Mouse (Mus musculus) heart, embryonic 11.5 days (tissue): ENCODE results near the gene Ciapin1. TPM values are rescaled to one million over a fixed set of nuclear protein-coding genes. Genes with fewer than 3 reads are reported as not detected.

ENCODE experiments used
- ATAC-seq: fragments of 200-750 bp; cut with Nextera tagmentation; replicated peaks from 2 replicates; pipeline ENCODE4 v1.8.0; 2017; ENCODE audit warnings: moderate library complexity; ENCODE audit not compliant: insufficient number of reproducible peaks, low FRiP score, low TSS enrichment
- H3K27ac ChIP-seq: fragments of 300-500 bp; sonication (generic); 2 replicates; pipeline ENCODE4 v1.5.1; 2014; ENCODE audit warnings: mild to moderate bottlenecking, low read depth, low read length
- H3K27me3 ChIP-seq: fragments of 300-500 bp; sonication (generic); 2 replicates; pipeline ENCODE4 v1.6.1; 2014; ENCODE audit warnings: mild to moderate bottlenecking, low read length, mixed read lengths; ENCODE audit not compliant: control insufficient read depth, insufficient read depth
- H3K36me3 ChIP-seq: fragments of 300-500 bp; sonication (generic); 2 replicates; pipeline ENCODE4 v1.6.1; 2014; ENCODE audit warnings: mild to moderate bottlenecking, low read length, moderate library complexity, mixed read lengths; ENCODE audit not compliant: control insufficient read depth, insufficient read depth
- H3K4me1 ChIP-seq: fragments of 300-500 bp; sonication (generic); 2 replicates; pipeline ENCODE4 v1.6.1; 2014; ENCODE audit warnings: low read length; ENCODE audit not compliant: control insufficient read depth, insufficient read depth
- H3K4me2 ChIP-seq: fragments of 300-500 bp; sonication (generic); 2 replicates; pipeline ENCODE4 v1.6.1; 2014; ENCODE audit warnings: mild to moderate bottlenecking, moderate library complexity
- H3K4me3 ChIP-seq: fragments of 300-500 bp; sonication (generic); 2 replicates; pipeline ENCODE4 v1.5.1; 2014; ENCODE audit warnings: low read depth, low read length
- H3K9ac ChIP-seq: fragments of 300-500 bp; sonication (generic); 2 replicates; pipeline ENCODE4 v1.6.1; 2014; ENCODE audit warnings: mild to moderate bottlenecking, low read depth, low read length, moderate library complexity
- H3K9me3 ChIP-seq: fragments of 300-500 bp; sonication (generic); replicated peaks from 2 replicates; pipeline ENCODE4 v1.6.1; 2016; ENCODE audit warnings: low read length; ENCODE audit not compliant: control insufficient read depth
- WGBS: fragments of 180-500 bp; shearing (Covaris S2); extraction: QIAGEN DNeasy Blood & Tissue Kit; methylation state at CpG from one replicate; pipeline ENCODE4 v1.1.7; 2014; ENCODE audit not compliant: insufficient replicate concordance; 5-methylcytosine and 5-hydroxymethylcytosine counted together
- polyA plus RNA-seq: library from polyadenylated mRNA; unstranded; fragments of >200 nt; fragmentation: Nextera tagmentation; extraction: Ambion mirVana; gene quantifications from 2 replicates; pipeline ENCODE4 v1.2.1, GENCODE M21; 2014

Ciapin1 gene
- polyA plus RNA-seq, 1 experiment from 2014 or later, result 97.0 TPM

DNA sequence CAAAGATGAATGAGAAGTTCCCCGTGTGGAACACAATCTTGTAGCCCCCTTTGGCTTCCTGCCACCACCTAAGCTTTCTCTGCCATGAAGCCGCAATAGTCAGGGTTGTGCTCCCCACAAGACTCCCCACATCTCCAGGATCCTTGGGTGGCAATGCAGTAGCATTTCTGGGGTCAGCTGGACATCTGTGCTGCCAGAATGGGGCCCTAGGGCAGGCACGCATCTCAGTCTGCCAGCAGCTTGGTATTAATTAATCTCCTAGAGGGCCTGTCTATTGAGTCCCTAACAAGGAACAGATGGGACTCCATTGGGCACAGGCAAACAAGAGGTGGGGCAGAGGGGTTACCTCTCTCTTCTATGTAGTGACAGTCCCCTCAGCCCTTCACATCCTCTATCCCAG lies 34.0 kb upstream of the Ciapin1 start:
- no peak overlapping the region; the same call in 1 of the 2 replicates for H3K27ac ChIP-seq
- no peaks in the 10 kb centered on the region for H3K27me3 ChIP-seq
- H3K4me1 ChIP-seq, result peaks cover 78% of the 10 kb centered on the region
- H3K9me3 ChIP-seq, result no peaks in the 10 kb centered on the region
- no peak overlapping the region for H3K9ac ChIP-seq
- H3K4me2 ChIP-seq, result peak overlapping the region; percentile 93
- WGBS, result 42% methylated on average over 3 of the region's 3 CpGs
- H3K4me3 ChIP-seq, result peak overlapping the region; percentile 22
- ATAC-seq, result no peak
- 0 out of 2 replicates have a peak, but pooled peaks cover 3% of the 10 kb centered on the region for H3K36me3 ChIP-seq

DNA sequence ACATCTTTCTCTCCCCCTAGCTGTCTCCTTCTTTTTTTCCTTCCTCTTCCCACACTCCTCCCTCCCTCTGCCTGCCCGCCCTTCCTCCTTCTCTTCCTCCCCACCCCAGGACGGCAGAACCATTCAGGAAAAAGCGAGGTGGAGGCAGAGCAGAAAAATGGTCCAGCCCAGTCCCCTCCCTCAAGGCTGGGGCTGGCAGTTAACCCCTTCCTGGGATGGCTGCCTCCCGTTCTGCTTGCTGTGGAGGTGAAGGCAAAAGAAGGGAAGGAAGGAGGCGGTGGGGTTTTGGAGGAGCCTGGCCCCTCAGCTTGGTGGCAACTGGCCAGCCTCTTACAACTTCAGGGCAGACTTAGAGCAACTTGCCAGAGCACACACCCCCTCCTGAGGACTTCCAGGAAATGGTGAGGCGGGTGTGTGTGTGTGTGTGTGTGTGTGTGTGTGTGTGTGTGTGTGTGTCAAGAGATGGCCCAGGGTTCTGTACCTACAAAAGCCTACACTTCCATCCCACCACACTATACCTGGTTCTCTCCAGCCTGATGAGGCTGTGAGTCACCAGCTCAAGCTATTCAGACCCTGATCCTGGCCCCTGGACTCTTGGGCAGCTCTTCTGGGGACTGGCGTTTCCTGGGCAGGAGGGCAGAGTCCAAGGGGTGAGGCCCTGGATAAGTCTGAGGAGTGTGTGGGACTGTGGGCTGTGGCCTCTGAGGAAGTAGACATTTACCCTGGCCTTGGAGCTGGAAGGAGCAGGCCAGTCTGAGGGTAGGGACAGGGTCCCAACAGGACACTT lies 33.1 kb upstream of the Ciapin1 start:
- H3K27ac ChIP-seq, result peak overlapping the region; percentile 66
- peaks cover 10% of the 10 kb centered on the region; the same call in 1 of the 2 replicates for H3K36me3 ChIP-seq
- 4% methylated on average over 7 of the region's 7 CpGs for WGBS
- peaks cover 76% of the 10 kb centered on the region for H3K4me1 ChIP-seq
- H3K27me3 ChIP-seq, result no peaks in the 10 kb centered on the region
- peak overlapping the region; percentile 37 for H3K4me3 ChIP-seq
- H3K4me2 ChIP-seq, result peak overlapping the region; percentile 93
- peak overlapping the region; percentile 63 for H3K9ac ChIP-seq
- no peaks in the 10 kb centered on the region for H3K9me3 ChIP-seq
- peak; percentile 25; the same call in 1 of the 2 replicates for ATAC-seq

DNA sequence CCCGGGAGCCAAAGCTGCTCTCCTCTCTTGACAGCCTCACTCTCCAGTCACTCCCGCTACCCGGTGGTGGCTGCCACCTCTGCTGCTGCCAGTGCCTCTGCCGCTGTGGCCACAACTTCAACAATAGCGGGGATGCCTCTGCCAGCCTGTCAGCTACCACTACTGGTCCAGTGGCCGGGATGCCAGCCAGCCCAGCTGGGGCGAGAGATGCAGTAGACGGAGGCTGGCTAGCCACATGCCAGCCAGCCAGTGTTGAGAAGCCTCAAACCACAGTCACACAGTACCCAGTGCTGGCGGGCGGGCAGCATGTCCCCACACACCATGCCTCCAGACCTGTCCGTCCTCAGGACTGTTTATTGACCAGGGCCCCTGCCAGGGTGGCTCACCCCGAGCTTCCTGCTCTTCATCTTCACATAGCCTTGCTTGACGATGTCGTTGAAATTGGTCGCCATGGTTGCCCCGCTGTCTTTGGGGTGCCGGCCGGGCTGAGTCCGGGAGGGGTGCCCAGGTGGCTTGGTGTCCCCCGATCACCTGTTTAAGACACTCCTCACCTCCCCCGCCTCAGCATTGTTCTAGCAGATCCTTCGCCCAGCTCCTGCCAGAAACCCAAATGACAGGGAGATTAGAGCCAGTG lies 32.4 kb upstream of the Ciapin1 start:
- H3K4me2 ChIP-seq, result peak overlapping the region; percentile 93
- H3K36me3 ChIP-seq, result peaks cover 17% of the 10 kb centered on the region
- no peak for ATAC-seq
- H3K9ac ChIP-seq, result peak overlapping the region; percentile 63
- WGBS, result 16% methylated on average over 22 of the region's 22 CpGs
- peaks cover 76% of the 10 kb centered on the region for H3K4me1 ChIP-seq
- H3K9me3 ChIP-seq, result no peaks in the 10 kb centered on the region
- no peaks in the 10 kb centered on the region for H3K27me3 ChIP-seq
- H3K4me3 ChIP-seq, result peak overlapping the region; percentile 37
- no peak overlapping the region for H3K27ac ChIP-seq

DNA sequence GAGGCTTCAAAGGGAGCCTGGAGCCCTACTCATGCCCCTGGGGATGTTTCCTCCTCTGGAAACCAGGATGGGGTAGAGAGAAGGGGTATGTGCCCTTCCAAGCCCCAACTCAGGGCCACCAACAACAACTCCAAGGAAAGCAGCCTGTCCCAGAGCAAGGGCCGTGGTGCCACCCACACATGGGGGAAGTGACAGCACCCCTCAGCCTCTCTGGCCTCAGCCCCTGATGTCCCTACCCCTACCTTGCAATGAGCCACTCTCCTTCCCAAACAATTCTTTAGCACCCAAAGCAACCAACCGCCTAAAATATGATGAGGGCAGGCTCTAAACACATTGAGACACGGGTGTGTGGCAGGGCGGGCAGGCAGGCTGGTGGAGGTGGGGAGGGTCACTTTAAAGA lies 31.8 kb upstream of the Ciapin1 start:
- peaks cover 23% of the 10 kb centered on the region for H3K36me3 ChIP-seq
- 30% methylated on average over 4 of the region's 4 CpGs for WGBS
- peak overlapping the region; percentile 93 for H3K4me2 ChIP-seq
- 0 out of 2 replicates have a peak overlapping the region, but pooled peaks have one; percentile 17 for H3K27ac ChIP-seq
- H3K4me1 ChIP-seq, result peaks cover 71% of the 10 kb centered on the region
- no peaks in the 10 kb centered on the region for H3K9me3 ChIP-seq
- peak overlapping the region; percentile 63; the same call in 1 of the 2 replicates for H3K9ac ChIP-seq
- H3K27me3 ChIP-seq, result no peaks in the 10 kb centered on the region
- peak overlapping the region; percentile 37; the same call in 1 of the 2 replicates for H3K4me3 ChIP-seq
- ATAC-seq, result no peak

DNA sequence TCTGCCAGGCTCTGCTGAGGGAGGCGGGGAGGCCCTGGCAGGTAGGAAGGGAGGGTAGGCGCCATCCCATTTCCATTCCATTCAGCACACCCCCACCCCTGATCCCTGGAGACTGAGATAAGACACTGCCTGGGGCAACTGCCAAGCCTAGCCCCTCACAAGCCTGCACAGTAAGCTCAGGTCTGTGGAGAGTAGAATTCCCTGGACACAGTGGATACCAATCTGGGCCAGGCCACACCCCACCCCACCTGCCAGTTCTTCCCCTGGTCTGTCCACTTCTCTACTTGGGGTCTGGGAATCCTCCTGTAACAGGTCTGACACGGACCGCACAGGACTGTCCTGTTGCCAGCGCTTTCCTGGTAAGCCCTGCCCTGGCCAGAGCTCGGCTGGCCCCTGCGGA lies 31.0 kb upstream of the Ciapin1 start:
- H3K4me2 ChIP-seq, result peak overlapping the region; percentile 93
- H3K27ac ChIP-seq, result no peak overlapping the region
- no peaks in the 10 kb centered on the region for H3K27me3 ChIP-seq
- ATAC-seq, result no peak; the same call in 1 of the 2 replicates
- no peak overlapping the region for H3K9ac ChIP-seq
- no peak overlapping the region for H3K4me3 ChIP-seq
- peaks cover 62% of the 10 kb centered on the region for H3K4me1 ChIP-seq
- H3K9me3 ChIP-seq, result no peaks in the 10 kb centered on the region
- WGBS, result 39% methylated on average over 7 of the region's 7 CpGs
- H3K36me3 ChIP-seq, result peaks cover 29% of the 10 kb centered on the region

DNA sequence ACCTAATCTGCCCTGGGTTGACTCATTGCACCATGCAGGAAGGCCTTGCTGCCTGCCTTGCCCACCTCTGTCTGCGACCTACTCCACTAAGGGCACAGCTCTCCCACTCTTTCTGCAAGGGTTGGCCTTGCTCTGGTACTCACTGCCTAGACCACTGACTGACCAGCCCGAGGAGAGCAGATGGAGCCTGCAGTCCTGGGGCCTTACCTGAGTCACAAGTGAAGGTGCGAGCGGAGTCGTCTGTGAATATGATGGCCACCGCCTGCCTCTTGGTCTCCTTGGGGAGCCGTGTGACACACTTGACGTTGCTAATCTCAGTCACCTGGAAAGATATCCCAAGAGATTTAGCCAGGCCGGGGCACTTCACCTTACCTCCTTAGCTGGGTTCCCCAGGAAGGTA lies 28.8 kb upstream of the Ciapin1 start:
- no peaks in the 10 kb centered on the region for H3K27me3 ChIP-seq
- H3K36me3 ChIP-seq, result peaks cover 36% of the 10 kb centered on the region
- WGBS, result 80% methylated on average over 9 of the region's 9 CpGs
- no peak overlapping the region for H3K9ac ChIP-seq
- H3K4me1 ChIP-seq, result peaks cover 47% of the 10 kb centered on the region
- no peaks in the 10 kb centered on the region for H3K9me3 ChIP-seq
- no peak overlapping the region for H3K27ac ChIP-seq
- H3K4me3 ChIP-seq, result no peak overlapping the region
- ATAC-seq, result no peak
- no peak overlapping the region for H3K4me2 ChIP-seq

DNA sequence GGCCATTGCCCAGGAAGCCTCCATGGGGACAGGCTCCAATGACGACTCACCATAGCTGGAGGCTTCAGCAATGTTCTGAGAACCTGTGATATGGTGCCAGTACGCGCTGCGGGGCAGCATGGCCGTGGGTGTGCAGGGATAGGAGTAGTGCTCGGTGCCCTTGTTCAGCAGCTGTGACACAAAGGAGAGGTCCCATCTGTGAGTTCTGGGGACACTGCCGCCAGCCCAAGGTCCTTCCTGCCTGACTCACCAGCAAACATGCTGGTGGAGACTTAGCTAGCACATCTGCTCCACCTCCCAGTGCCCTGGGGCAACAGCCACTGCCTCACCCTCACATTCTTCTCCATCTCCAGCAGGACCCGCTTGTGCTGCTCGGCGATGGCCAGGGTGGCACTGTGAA lies 27.1 kb upstream of the Ciapin1 start:
- no peak overlapping the region for H3K4me3 ChIP-seq
- no peak overlapping the region for H3K9ac ChIP-seq
- H3K4me2 ChIP-seq, result no peak overlapping the region
- peaks cover 31% of the 10 kb centered on the region for H3K4me1 ChIP-seq
- 77% methylated on average over 10 of the region's 10 CpGs for WGBS
- H3K27me3 ChIP-seq, result no peaks in the 10 kb centered on the region
- no peak for ATAC-seq
- no peaks in the 10 kb centered on the region for H3K9me3 ChIP-seq
- H3K36me3 ChIP-seq, result peaks cover 39% of the 10 kb centered on the region
- H3K27ac ChIP-seq, result no peak overlapping the region; the same call in 1 of the 2 replicates

DNA sequence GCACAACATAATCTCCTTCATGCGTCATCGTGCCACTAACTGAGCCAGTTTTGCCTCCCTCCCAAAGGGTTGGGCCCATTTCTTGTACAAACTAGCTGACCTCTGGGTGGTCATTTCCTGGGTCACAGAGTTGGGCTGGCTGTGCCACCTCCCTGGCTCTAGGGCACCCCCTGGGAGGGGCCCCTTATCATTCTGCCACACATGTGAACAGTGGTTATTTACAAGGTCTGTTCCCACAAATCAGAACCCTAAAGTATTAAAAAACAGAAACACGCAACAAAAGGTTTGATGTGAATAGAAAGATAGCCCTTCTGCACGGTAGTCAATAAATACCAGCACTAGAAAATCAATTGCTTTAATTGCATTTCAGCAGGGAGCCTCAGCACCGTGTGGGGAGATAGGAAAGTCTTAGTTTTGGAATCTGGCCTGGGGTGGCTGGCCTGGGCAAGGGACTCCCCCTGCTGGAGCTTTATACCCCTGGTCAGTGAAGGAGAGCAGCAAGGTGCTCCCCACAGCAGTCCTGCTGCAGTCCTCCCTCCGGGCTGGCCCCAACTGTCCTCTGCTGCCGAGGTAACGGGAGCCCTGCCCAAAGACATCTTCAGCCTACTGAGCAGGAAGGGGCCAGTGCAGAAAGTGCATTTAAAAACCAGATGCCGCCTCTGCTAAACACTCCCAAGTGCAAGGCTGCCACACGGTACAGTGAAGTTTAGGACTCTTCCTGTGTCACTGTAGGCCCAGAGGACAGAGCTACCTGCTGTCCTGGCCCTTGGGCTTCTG lies 25.9 kb upstream of the Ciapin1 start:
- Histone ChIP-seq H3K4me1 (peaks cover 22% of the 10 kb centered on the region), H3K9ac (no peak overlapping the region; the same call in 1 of the 2 replicates), H3K4me2 (no peak overlapping the region), H3K9me3 (no peaks in the 10 kb centered on the region), H3K36me3 (peaks cover 40% of the 10 kb centered on the region), H3K27ac (no peak overlapping the region), H3K4me3 (no peak overlapping the region), H3K27me3 (no peaks in the 10 kb centered on the region)
- WGBS, result 64% methylated on average over 10 of the region's 10 CpGs
- ATAC-seq, result no peak
